Mouse (Mus musculus) neural tube, embryonic 13.5 days (tissue): ENCODE data around the gene B9d2. TPM values are rescaled to one million over a fixed set of nuclear protein-coding genes. Genes with fewer than 3 reads are reported as not detected.
A peak's percentile ranks its signal among the peaks of the same experiment; 100 is the strongest.

Source experiments
- ATAC-seq: fragments of 200-750 bp; cut with Nextera tagmentation; 2 replicates; pipeline ENCODE4 v1.8.0; 2017; ENCODE audit warnings: low read depth, mild to moderate bottlenecking, moderate TSS enrichment, moderate library complexity
- H3K27ac ChIP-seq: fragments of 300-500 bp; sonication (generic); replicated peaks from 2 replicates; pipeline ENCODE4 v1.5.1; 2015; ENCODE audit warnings: moderate library complexity, mild to moderate bottlenecking, inconsistent platforms
- H3K27me3 ChIP-seq: fragments of 300-500 bp; sonication (generic); 2 replicates; pipeline ENCODE4 v1.6.1; 2015; ENCODE audit warnings: mild to moderate bottlenecking, inconsistent platforms
- H3K36me3 ChIP-seq: fragments of 300-500 bp; sonication (generic); 2 replicates; pipeline ENCODE4 v1.6.1; 2015; ENCODE audit warnings: mild to moderate bottlenecking, inconsistent platforms
- H3K4me1 ChIP-seq: fragments of 300-500 bp; sonication (generic); replicated peaks from 2 replicates; pipeline ENCODE4 v1.6.1; 2015; ENCODE audit warnings: inconsistent platforms
- H3K4me2 ChIP-seq: fragments of 300-500 bp; sonication (generic); 2 replicates; pipeline ENCODE4 v1.6.1; 2015; ENCODE audit warnings: inconsistent platforms, mild to moderate bottlenecking, moderate library complexity
- H3K4me3 ChIP-seq: fragments of 300-500 bp; sonication (generic); 2 replicates; pipeline ENCODE4 v1.5.1; 2015; ENCODE audit warnings: mild to moderate bottlenecking, inconsistent platforms
- H3K9ac ChIP-seq: fragments of 300-500 bp; sonication (generic); 2 replicates; pipeline ENCODE4 v1.6.1; 2015; ENCODE audit warnings: moderate library complexity, mild to moderate bottlenecking, inconsistent platforms
- H3K9me3 ChIP-seq: fragments of 300-500 bp; sonication (generic); 2 replicates; pipeline ENCODE4 v1.6.1; 2016; ENCODE audit warnings: inconsistent platforms
- WGBS: fragments of 180-500 bp; shearing (Covaris S2); methylation state at CpG from one replicate; pipeline ENCODE4 v1.1.7; 2015; 5-methylcytosine and 5-hydroxymethylcytosine counted together
- polyA plus RNA-seq: library from polyadenylated mRNA; unstranded; fragments of >200 nt; fragmentation: Nextera tagmentation; extraction: Ambion mirVana; gene quantifications from 2 replicates; pipeline ENCODE4 v1.2.1, GENCODE M21; 2015

Gene B9d2
- polyA plus RNA-seq, 1 experiment from 2014 or later = 42.6 TPM

DNA sequence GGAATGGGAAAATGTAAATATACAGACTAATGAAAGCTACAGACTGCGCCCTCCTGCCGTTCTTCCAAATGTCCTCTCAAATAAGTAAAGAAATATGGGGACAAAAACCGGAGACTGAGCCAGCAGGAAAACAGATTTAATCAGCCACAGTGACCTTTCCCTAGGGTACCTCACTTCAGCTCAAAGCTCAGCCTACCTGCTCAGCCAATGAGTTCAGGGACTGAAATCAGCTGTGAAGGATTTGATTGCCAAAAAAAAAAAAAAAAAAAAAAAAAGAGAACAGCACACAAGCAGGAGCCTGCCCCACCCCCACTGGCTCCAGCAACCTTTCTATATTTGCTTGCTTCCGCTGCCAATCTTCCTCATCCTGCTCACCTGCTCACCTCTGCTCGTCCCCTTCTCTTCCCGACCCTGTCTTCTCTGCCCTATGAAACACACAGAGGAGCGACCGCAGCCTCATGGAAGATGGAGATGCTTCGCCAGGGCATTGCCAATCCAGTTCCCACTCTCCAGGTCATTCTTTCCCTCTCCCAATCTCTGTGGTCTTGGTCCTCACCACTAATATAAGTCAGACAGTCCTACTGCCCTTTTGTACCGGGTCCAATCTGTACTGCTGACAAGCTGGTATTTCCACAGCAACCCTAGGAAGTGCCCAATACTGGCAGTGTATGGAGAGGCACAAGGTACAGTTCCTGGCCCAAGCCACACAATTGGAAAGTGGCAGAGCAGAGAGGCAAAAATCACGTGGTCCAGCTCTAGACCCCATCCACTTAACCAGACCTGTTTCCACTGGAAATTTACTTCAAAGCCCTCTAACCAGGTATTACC, 24.8 kb upstream of the B9d2 start:
- H3K36me3 ChIP-seq = 0 out of 2 replicates have a peak, but pooled peaks cover 6% of the 10 kb centered on the region
- no peaks in the 10 kb centered on the region for H3K27me3 ChIP-seq
- no peak overlapping the region for H3K9ac ChIP-seq
- no peaks in the 10 kb centered on the region for H3K9me3 ChIP-seq
- WGBS = 81% methylated on average over 11 of the region's 11 CpGs
- no peak for ATAC-seq
- no peak overlapping the region for H3K4me3 ChIP-seq
- no peak overlapping the region for H3K27ac ChIP-seq
- no peak overlapping the region for H3K4me2 ChIP-seq
- peaks cover 36% of the 10 kb centered on the region for H3K4me1 ChIP-seq

DNA sequence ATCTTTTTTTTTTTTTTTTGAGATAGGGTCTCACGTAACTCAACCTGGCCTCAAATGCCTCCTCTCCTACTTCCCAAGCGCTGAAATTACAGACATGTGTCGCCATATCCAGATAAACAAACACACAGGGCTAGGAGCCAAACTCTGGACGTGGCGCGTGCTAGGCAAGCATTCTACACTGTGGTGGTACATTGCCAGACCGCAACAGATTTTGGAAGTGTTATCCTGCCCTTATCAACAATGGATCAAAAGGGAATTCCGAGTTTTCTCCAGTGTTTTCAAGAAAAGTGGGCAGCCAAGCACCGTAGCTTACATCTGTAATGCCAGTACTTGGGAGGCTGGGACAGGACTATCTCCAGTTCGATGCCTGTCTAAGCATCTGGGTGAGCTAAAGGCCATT, 22.8 kb upstream of the B9d2 start:
- H3K36me3 ChIP-seq = peaks cover 4% of the 10 kb centered on the region
- peaks cover 36% of the 10 kb centered on the region for H3K4me1 ChIP-seq
- 38% methylated on average over 10 of the region's 10 CpGs for WGBS

DNA sequence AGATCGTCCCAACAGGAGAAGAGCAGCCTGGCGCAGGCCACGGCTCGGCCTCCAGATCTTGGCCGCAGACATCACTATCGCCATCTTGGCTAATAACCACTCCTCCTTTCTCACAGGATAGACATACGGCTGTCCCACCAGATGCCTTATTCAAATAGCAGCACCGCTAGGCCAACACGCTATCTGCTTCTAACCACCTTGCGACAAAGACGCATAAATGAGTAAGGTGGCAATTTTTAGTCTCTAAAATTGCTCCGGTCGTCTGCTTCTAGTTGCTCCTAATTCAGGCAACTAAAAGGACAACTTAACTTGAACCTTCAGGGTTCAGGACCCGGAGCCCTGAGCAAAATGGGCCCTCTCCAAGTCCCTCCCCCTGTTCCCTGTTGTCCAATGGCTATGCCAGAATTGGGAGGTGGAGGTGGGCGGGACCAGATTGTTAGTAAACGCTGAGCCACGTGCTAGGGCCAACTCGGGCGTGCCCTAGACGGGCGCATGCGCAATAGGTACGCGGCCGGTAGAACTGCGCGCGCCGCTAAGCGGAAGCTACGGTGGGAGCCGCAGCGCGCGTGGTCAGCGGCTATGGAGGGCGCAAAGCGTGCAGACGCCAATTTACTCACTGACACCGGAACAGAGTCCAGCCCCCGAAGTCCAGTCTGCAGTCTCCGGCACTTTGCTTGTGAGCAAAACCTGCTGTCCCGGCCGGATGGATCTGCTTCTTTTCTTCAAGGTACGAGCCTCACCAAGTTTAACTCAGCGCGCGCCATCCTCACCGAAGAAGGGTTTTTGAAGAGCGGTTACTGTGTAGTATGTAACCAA, 21.7 kb upstream of the B9d2 start, which contains the start of the genes Bckdha and Exosc5:
TSS of gene Bckdha (minus strand) at position 325 of the 816 bp plus-strand sequence.
TSS of gene Exosc5 (plus strand) at position 508 of the 816 bp plus-strand sequence.
- Histone ChIP-seq H3K27me3 (no peaks in the 10 kb centered on the region), H3K4me2 (peak within 1 kb of the TSS; percentile 93), H3K9ac (peak within 1 kb of the TSS; percentile 73), H3K9me3 (no peaks in the 10 kb centered on the region), H3K27ac (peak within 1 kb of the TSS; percentile 69), H3K4me1 (peaks cover 36% of the 10 kb centered on the region), H3K4me3 (peak within 1 kb of the TSS; percentile 58), H3K36me3 (peaks cover 11% of the 10 kb centered on the region)
- peak; percentile 99 for ATAC-seq
- under 1% methylated on average over 50 of the region's 50 CpGs for WGBS

More for the DNA sequence above, 22.8 kb upstream of the B9d2 start:
- Histone ChIP-seq H3K4me2 (peak overlapping the region; percentile 93), H3K4me3 (peak overlapping the region; percentile 58), H3K9ac (peak overlapping the region; percentile 72), H3K9me3 (no peaks in the 10 kb centered on the region), H3K27ac (no peak overlapping the region), H3K27me3 (no peaks in the 10 kb centered on the region)
- no peak for ATAC-seq

DNA sequence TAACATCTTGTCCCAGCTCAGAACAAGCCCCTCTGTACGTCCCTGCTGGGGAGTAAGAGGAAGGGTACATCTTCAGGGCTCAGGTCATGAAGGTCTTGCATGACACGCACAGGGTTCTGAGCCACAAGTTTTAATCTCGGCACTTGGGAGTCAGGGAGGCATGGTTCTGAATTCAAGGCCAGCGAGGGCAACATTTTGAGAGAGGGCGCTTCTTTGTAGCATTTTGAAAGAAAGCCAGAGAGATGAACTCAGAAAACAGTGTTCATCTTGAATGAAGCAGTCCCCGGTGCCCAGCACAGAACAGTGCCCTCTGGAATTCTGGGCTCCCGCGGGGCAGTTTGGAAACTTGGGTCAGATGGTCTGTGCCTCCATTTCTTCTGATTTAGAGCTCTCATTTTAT, 14.2 kb upstream of the B9d2 start:
- peaks cover 66% of the 10 kb centered on the region for H3K36me3 ChIP-seq
- no peaks in the 10 kb centered on the region for H3K9me3 ChIP-seq
- no peak for ATAC-seq
- no peaks in the 10 kb centered on the region for H3K27me3 ChIP-seq
- H3K4me1 ChIP-seq = no peaks in the 10 kb centered on the region
- no peak overlapping the region for H3K27ac ChIP-seq
- no peak overlapping the region for H3K4me2 ChIP-seq
- H3K4me3 ChIP-seq = no peak overlapping the region
- H3K9ac ChIP-seq = no peak overlapping the region
- WGBS = 93% methylated on average over 8 of the region's 8 CpGs

DNA sequence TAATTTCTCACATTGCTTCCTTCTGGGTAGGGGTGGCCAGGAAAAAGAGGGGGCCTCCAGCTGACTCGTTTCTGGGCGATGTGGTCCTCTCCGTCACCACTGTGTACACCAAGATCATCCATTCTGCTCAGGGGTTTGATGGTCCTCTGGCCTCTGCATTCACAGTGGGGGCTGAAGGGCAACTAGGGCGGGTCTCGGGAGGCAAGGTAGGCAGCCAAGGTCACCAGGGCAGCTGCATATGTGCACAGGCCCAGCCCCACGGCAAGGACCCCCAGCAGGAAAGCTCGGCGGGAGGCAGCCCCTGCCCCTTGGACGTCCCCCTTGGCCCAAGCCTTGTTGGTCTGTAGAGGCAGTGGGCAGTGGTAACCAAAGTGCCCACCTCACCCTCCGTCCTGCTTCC, 11.4 kb upstream of the B9d2 start:
- H3K4me3 ChIP-seq = no peak overlapping the region
- H3K27ac ChIP-seq = no peak overlapping the region
- peaks cover 12% of the 10 kb centered on the region for H3K27me3 ChIP-seq
- no peaks in the 10 kb centered on the region for H3K9me3 ChIP-seq
- no peak overlapping the region for H3K9ac ChIP-seq
- no peaks in the 10 kb centered on the region for H3K4me1 ChIP-seq
- H3K36me3 ChIP-seq = peaks cover 52% of the 10 kb centered on the region
- H3K4me2 ChIP-seq = no peak overlapping the region
- no peak for ATAC-seq
- 84% methylated on average over 10 of the region's 10 CpGs for WGBS

DNA sequence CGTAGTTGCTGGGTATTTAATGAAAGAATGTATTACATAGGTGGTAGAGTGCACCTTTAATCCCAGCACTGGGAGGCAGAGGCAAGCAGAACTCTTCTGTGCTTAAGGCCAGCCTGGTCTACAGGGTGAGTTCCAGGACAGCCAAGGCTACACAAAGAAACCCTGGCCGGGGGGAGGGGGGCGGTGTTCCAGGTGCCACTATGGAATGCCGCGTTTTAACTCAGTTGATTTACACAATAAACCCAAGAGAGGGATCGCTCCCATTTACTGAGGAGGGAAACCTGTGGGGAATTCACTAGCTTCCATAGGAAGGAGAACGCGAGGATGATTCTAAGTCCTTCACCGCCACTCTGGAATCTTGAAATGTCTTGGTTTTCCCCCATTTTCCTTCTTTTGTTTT, 10.9 kb upstream of the B9d2 start:
- peaks cover 17% of the 10 kb centered on the region for H3K27me3 ChIP-seq
- H3K27ac ChIP-seq = no peak overlapping the region
- peaks cover 47% of the 10 kb centered on the region for H3K36me3 ChIP-seq
- H3K4me3 ChIP-seq = no peak overlapping the region
- WGBS = 84% methylated on average over 9 of the region's 9 CpGs
- no peak overlapping the region for H3K4me2 ChIP-seq
- H3K4me1 ChIP-seq = peaks cover 5% of the 10 kb centered on the region
- no peak overlapping the region for H3K9ac ChIP-seq
- no peaks in the 10 kb centered on the region for H3K9me3 ChIP-seq
- ATAC-seq = no peak

DNA sequence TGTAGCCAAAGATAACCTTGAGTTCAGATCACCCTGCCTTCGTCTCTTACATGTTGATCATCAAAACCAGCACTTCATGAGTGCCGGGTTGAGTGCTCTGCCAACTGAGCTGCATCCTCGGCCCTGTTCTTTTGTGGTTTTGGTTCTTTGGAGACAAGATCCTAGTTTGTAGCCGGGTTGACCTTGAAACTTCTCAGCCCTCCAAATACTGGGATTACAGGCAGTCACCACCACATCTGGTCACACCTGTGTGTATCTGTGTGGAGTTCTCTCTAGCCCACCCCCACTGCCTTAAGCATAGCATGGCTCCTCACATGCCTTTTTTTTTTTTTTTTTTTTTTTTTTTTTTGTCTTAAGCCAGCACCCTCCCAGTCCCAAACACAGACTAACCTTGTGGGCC, 10.5 kb upstream of the B9d2 start:
- 95% methylated on average over 4 of the region's 4 CpGs for WGBS
- Histone ChIP-seq H3K4me1 (peaks cover 9% of the 10 kb centered on the region), H3K9me3 (no peaks in the 10 kb centered on the region), H3K9ac (no peak overlapping the region), H3K27ac (no peak overlapping the region), H3K36me3 (peaks cover 42% of the 10 kb centered on the region), H3K4me3 (no peak overlapping the region), H3K27me3 (peaks cover 22% of the 10 kb centered on the region), H3K4me2 (no peak overlapping the region)
- no peak for ATAC-seq

DNA sequence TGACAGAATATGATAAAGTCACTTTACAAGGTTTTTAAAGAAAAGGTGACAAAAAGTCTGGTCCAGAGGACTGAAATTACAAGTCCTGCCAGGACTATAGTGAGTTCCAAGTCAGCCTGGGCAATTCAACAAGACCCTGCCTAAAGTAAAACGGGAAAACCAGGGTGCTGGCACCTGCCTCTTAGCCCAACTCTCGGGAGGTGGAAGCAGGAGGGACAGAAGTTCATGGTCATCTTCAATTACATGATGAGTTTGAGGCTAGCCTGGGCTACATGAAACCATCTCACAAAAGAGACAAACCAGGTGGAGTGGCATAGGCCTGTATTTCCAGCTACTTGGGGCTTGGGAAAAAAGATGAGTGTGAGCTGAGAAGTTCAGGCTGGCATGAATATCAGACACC, 8.9 kb upstream of the B9d2 start:
- H3K4me2 ChIP-seq = no peak overlapping the region
- H3K27me3 ChIP-seq = peaks cover 38% of the 10 kb centered on the region
- no peaks in the 10 kb centered on the region for H3K9me3 ChIP-seq
- peaks cover 18% of the 10 kb centered on the region for H3K4me1 ChIP-seq
- WGBS = 76% methylated on average over 2 of the region's 2 CpGs
- no peak overlapping the region for H3K9ac ChIP-seq
- H3K4me3 ChIP-seq = no peak overlapping the region
- H3K27ac ChIP-seq = no peak overlapping the region
- H3K36me3 ChIP-seq = peaks cover 26% of the 10 kb centered on the region
- ATAC-seq = no peak

DNA sequence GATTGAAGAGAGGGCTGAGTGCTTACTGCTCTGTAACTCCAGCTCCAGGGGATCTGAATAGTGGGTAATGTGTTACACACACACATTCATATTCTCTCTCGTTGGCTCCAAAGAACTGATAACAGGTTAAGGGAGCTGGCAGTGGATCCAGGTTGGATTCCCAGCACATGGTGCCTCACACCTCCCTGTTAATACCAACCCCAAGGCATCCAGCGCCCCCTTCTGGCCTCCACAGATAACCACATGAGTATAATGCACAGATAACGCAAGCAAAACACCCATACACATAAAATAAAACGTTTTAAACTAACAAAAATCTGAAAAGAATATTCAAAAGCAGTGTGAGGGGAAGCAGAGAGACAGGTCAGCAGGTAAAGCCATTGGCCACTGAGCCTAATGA, 8.1 kb upstream of the B9d2 start:
- Histone ChIP-seq H3K9me3 (no peaks in the 10 kb centered on the region), H3K4me1 (peaks cover 23% of the 10 kb centered on the region), H3K27me3 (peaks cover 38% of the 10 kb centered on the region), H3K4me2 (no peak overlapping the region), H3K9ac (no peak overlapping the region), H3K36me3 (peaks cover 19% of the 10 kb centered on the region), H3K4me3 (no peak overlapping the region), H3K27ac (no peak overlapping the region)
- no peak for ATAC-seq
- 54% methylated on average over 4 of the region's 4 CpGs for WGBS

DNA sequence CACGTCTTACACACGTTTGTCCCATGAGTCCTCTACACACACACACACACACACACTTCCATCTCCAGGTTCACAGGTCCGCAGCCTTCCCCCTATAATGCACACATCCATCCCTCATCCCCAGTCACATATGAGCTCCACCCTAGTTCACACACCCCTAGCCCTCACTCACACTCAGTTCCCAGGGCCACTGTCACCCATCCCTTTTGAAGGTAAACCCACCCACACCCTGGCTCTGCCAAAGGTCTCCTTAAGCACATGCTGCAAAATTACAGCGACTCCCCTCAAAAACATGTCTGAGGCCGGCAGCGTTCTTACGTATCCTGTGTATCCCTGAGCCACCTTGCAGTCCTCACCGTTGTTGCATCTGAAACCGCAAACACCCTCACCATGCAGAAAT, 6.3 kb upstream of the B9d2 start:
- Histone ChIP-seq H3K36me3 (0 out of 2 replicates have a peak, but pooled peaks cover under 1% of the 10 kb centered on the region), H3K4me3 (peak overlapping the region; percentile 43), H3K9me3 (no peaks in the 10 kb centered on the region), H3K4me1 (peaks cover 23% of the 10 kb centered on the region), H3K27me3 (peaks cover 48% of the 10 kb centered on the region), H3K4me2 (peak overlapping the region; percentile 65), H3K9ac (peak overlapping the region; percentile 70), H3K27ac (no peak overlapping the region)
- WGBS = 32% methylated on average over 9 of the region's 9 CpGs
- no peak for ATAC-seq

DNA sequence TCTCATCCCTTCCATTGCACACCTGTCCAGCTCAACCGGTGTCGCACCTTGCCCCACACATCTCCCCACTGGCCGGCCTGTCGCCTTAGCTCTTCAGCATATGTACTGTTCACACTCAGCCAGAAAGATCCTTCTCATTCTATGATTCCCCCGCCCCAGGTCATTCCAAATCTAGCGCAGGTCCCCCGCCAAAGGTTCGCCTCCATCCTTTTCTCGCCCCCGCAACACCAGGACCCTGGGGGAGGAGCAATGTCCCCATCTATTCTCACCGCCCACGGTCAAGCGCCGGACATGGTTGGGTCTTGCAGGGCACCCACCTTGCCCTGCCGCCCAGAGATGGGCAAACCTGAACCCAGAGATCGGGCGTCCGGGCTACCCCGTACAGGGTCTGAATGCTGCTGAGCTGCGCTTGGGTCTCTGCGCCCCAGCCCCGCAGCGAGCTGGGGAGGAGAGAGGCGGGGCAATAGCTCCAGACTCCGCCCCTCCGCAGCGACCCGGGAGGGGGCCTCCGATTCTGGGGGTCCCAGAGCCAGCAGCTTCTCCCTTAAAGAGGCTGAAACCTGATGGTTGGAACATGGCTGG, 5.8 kb upstream of the B9d2 start, which contains the start of gene Tmem91:
TSS of gene Tmem91 (minus strand) at position 448 of the 582 bp plus-strand sequence.
- Histone ChIP-seq H3K4me2 (peak within 1 kb of the TSS; percentile 65), H3K9ac (peak within 1 kb of the TSS; percentile 70), H3K27me3 (peaks cover 48% of the 10 kb centered on the region), H3K4me1 (peaks cover 25% of the 10 kb centered on the region), H3K27ac (no peak within 1 kb of the TSS), H3K36me3 (no peaks in the 10 kb centered on the region), H3K9me3 (no peaks in the 10 kb centered on the region), H3K4me3 (peak within 1 kb of the TSS; percentile 43)
- 3% methylated on average over 29 of the region's 29 CpGs for WGBS
- peak; percentile 28 for ATAC-seq

DNA sequence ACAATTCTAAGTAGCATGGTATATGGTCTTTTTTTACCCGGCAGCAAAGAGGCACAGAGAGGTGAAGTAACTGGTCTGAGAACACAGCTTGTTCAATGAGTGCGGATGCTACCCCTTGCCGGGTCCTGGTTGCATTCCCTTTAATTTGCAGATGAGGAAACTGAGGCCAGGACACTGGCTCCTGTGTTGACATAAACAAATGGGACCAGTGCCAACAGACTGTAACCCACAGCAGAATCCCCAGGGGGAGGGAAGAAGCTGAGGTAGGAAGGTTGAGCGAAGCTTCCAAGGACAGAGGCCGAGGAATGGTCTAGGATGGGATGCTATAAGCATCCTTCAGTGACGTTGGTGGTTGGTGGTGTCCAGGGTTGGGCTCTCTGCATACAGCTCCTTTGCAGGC, 5.2 kb upstream of the B9d2 start:
- peak overlapping the region; percentile 65 for H3K4me2 ChIP-seq
- H3K36me3 ChIP-seq = no peaks in the 10 kb centered on the region
- ATAC-seq = no peak
- H3K9me3 ChIP-seq = no peaks in the 10 kb centered on the region
- H3K9ac ChIP-seq = no peak overlapping the region
- H3K4me1 ChIP-seq = peaks cover 30% of the 10 kb centered on the region
- H3K27ac ChIP-seq = no peak overlapping the region
- peak overlapping the region; percentile 43 for H3K4me3 ChIP-seq
- peaks cover 48% of the 10 kb centered on the region for H3K27me3 ChIP-seq
- 35% methylated on average over 6 of the region's 6 CpGs for WGBS
